Mouse (Mus musculus) MEL (cell line): Measurements from ENCODE around the gene Zfp513. TPM values are rescaled to one million over a fixed set of nuclear protein-coding genes. Genes with fewer than 3 reads are reported as not detected.

Experiments
- DNase-seq: peaks from one replicate; pipeline ENCODE4 v3.0.0; 2011; ENCODE audit warnings: low read depth, low spot score
- H3K27ac ChIP-seq: 2 replicates; pipeline ENCODE4 v1.5.1; 2012; ENCODE audit warnings: low read depth, mild to moderate bottlenecking, control low read depth, low read length, moderate library complexity; ENCODE audit not compliant: control insufficient read depth
- H3K27me3 ChIP-seq, 2 experiments: fragments of 150-350 bp in 1 of 2; sonication (generic) in 1 of 2; 2 replicates each; pipeline ENCODE4 v1.6.1; 2012; ENCODE audit warnings: low read length in 2 of 2, mild to moderate bottlenecking in 2 of 2, improper control_type of control experiment in 1 of 2, moderate library complexity in 1 of 2; ENCODE audit not compliant: insufficient read depth in 2 of 2, control insufficient read depth in 1 of 2
- H3K36me3 ChIP-seq, 2 experiments: 2 replicates each; pipeline ENCODE4 v1.6.1; 2012 to 2014; ENCODE audit warnings: low read length in 2 of 2, improper control_type of control experiment in 1 of 2, inconsistent platforms in 1 of 2, mild to moderate bottlenecking in 1 of 2; ENCODE audit not compliant: insufficient read depth in 2 of 2, control insufficient read depth in 1 of 2
- H3K4me1 ChIP-seq, 2 experiments: fragments of 150-350 bp in 1 of 2; sonication (generic) in 1 of 2; 2 replicates each; pipeline ENCODE4 v1.6.1; 2012; ENCODE audit warnings: low read length in 2 of 2, improper control_type of control experiment in 1 of 2, mild to moderate bottlenecking in 1 of 2; ENCODE audit not compliant: insufficient read depth in 2 of 2, control insufficient read depth in 1 of 2
- H3K4me3 ChIP-seq, 2 experiments: fragments of 150-350 bp in 1 of 2; sonication (generic) in 1 of 2; 2 replicates each; pipeline ENCODE4 v1.5.1; 2012; ENCODE audit warnings: low read depth in 2 of 2, low read length in 2 of 2, mild to moderate bottlenecking in 2 of 2, moderate library complexity in 2 of 2, control low read depth in 1 of 2, improper control_type of control experiment in 1 of 2; ENCODE audit not compliant: control insufficient read depth in 1 of 2, insufficient read depth in 1 of 2
- H3K79me2 ChIP-seq: 2 replicates; pipeline ENCODE4 v1.6.1; 2012; ENCODE audit warnings: mild to moderate bottlenecking, low read length, moderate library complexity; ENCODE audit not compliant: control insufficient read depth, poor library complexity, insufficient read depth
- H3K9ac ChIP-seq: 2 replicates; pipeline ENCODE4 v1.6.1; 2012; ENCODE audit warnings: low read depth, mild to moderate bottlenecking, control low read depth, low read length, moderate library complexity; ENCODE audit not compliant: control insufficient read depth, poor library complexity, severe bottlenecking
- H3K9me3 ChIP-seq: fragments of 150-350 bp; sonication (generic); replicated peaks from 2 replicates; pipeline ENCODE4 v1.6.1; 2012; ENCODE audit warnings: mild to moderate bottlenecking, low read length, improper control_type of control experiment, moderate library complexity; ENCODE audit not compliant: insufficient read depth
- CHD2 ChIP-seq: IDR thresholded peaks from 2 replicates; pipeline ENCODE4 v1.6.1; 2011; ENCODE audit warnings: low read length, improper control_type of control experiment
- CTCF ChIP-seq, 3 experiments: IDR thresholded peaks in 2 of 3; conservative IDR thresholded peaks in 1 of 3; 2 replicates each; pipeline ENCODE4 v1.5.1; 2011 to 2012; ENCODE audit warnings: low read length in 3 of 3, low read depth in 2 of 3, mild to moderate bottlenecking in 2 of 3, improper control_type of control experiment in 1 of 3, inconsistent platforms in 1 of 3, mixed read lengths in 1 of 3, moderate library complexity in 1 of 3; ENCODE audit not compliant: control insufficient read depth in 1 of 3, insufficient read depth in 1 of 3, poor library complexity in 1 of 3, severe bottlenecking in 1 of 3
- E2F4 ChIP-seq: IDR thresholded peaks from 2 replicates; pipeline ENCODE4 v1.6.1; 2011; ENCODE audit warnings: low read depth, low read length, improper control_type of control experiment, borderline replicate concordance
- GABPA ChIP-seq: IDR thresholded peaks from 2 replicates; pipeline ENCODE4 v1.6.1; 2012; ENCODE audit warnings: low read depth, mild to moderate bottlenecking, inconsistent platforms, low read length, improper control_type of control experiment, moderate library complexity
- GATA1 ChIP-seq: IDR thresholded peaks from 2 replicates; pipeline ENCODE4 v1.6.1; 2011; ENCODE audit warnings: low read depth, low read length, improper control_type of control experiment
- MAX ChIP-seq: IDR thresholded peaks from 2 replicates; pipeline ENCODE4 v1.6.1; 2011; ENCODE audit warnings: low read length, improper control_type of control experiment
- MAZ ChIP-seq: IDR thresholded peaks from 2 replicates; pipeline ENCODE4 v1.6.1; 2012; ENCODE audit warnings: low read depth, mild to moderate bottlenecking, inconsistent platforms, low read length, improper control_type of control experiment
- MXI1 ChIP-seq: IDR thresholded peaks from 2 replicates; pipeline ENCODE4 v1.6.1; 2011; ENCODE audit warnings: mild to moderate bottlenecking, low read depth, low read length, improper control_type of control experiment
- MYC ChIP-seq: IDR thresholded peaks from 2 replicates; pipeline ENCODE4 v1.6.1; 2011; ENCODE audit warnings: low read depth, mild to moderate bottlenecking, low read length, improper control_type of control experiment, moderate library complexity
- NRF1 ChIP-seq: IDR thresholded peaks from 2 replicates; pipeline ENCODE4 v1.6.1; 2014; ENCODE audit warnings: low read depth, mild to moderate bottlenecking, inconsistent platforms, low read length, improper control_type of control experiment, moderate library complexity; ENCODE audit not compliant: poor library complexity, insufficient read depth, severe bottlenecking
- POLR2A ChIP-seq, 2 experiments: IDR thresholded peaks; 2 replicates each; pipeline ENCODE4 v1.6.1; 2011 to 2012; ENCODE audit warnings: low read length in 2 of 2, mild to moderate bottlenecking in 2 of 2, control low read depth in 1 of 2, improper control_type of control experiment in 1 of 2, low read depth in 1 of 2, moderate library complexity in 1 of 2; ENCODE audit not compliant: control insufficient read depth in 1 of 2, insufficient read depth in 1 of 2, poor library complexity in 1 of 2
- POLR2AphosphoS5 ChIP-seq: IDR thresholded peaks from 2 replicates; pipeline ENCODE4 v1.6.1; 2012; ENCODE audit warnings: low read depth, borderline replicate concordance, mild to moderate bottlenecking, inconsistent platforms, low read length, moderate library complexity, mixed read lengths
- RAD21 ChIP-seq: IDR thresholded peaks from 2 replicates; pipeline ENCODE4 v1.6.1; 2011; ENCODE audit warnings: mild to moderate bottlenecking, low read depth, low read length, improper control_type of control experiment
- RCOR1 ChIP-seq: IDR thresholded peaks from 2 replicates; pipeline ENCODE4 v1.6.1; 2012; ENCODE audit warnings: low read depth, mild to moderate bottlenecking, inconsistent platforms, low read length, improper control_type of control experiment
- SMC3 ChIP-seq: IDR thresholded peaks from 2 replicates; pipeline ENCODE4 v1.6.1; 2011; ENCODE audit warnings: low read depth, low read length, improper control_type of control experiment
- TAL1 ChIP-seq: IDR thresholded peaks from 2 replicates; pipeline ENCODE4 v1.6.1; 2012; ENCODE audit warnings: mild to moderate bottlenecking, inconsistent platforms, low read length, moderate library complexity, mixed read lengths
- TBP ChIP-seq: IDR thresholded peaks from 2 replicates; pipeline ENCODE4 v1.8.0; 2011; ENCODE audit warnings: low read depth, low read length, improper control_type of control experiment
- UBTF ChIP-seq: IDR thresholded peaks from 2 replicates; pipeline ENCODE4 v1.6.1; 2012; ENCODE audit warnings: low read depth, mild to moderate bottlenecking, inconsistent platforms, low read length, improper control_type of control experiment, moderate library complexity, borderline replicate concordance; ENCODE audit not compliant: insufficient read depth
- USF2 ChIP-seq, 2 experiments: IDR thresholded peaks; 2 replicates each; pipeline ENCODE4 v1.6.1; 2011 to 2012; ENCODE audit warnings: improper control_type of control experiment in 2 of 2, low read length in 2 of 2, borderline replicate concordance in 1 of 2, inconsistent platforms in 1 of 2, low read depth in 1 of 2, mild to moderate bottlenecking in 1 of 2; ENCODE audit not compliant: insufficient read depth in 1 of 2
- ZC3H11A ChIP-seq: IDR thresholded peaks from 2 replicates; pipeline ENCODE4 v1.6.1; 2012; ENCODE audit warnings: low read depth, mild to moderate bottlenecking, inconsistent platforms, low read length, improper control_type of control experiment
- ZMIZ1 ChIP-seq: IDR thresholded peaks from 2 replicates; pipeline ENCODE4 v1.6.1; 2012; ENCODE audit warnings: low read depth, mild to moderate bottlenecking, inconsistent platforms, low read length, improper control_type of control experiment, moderate library complexity
- polyA plus RNA-seq, 2 experiments: library from polyadenylated mRNA; stranded (reverse) in 1 of 2; unstranded in 1 of 2; fragments of >175 nt in 1 of 2; fragments of >200 nt in 1 of 2; gene quantifications; 2 replicates each; pipeline versions ENCODE4 v1.2.1 to v1.2.4; 2012; ENCODE audit warnings: low replicate concordance in 2 of 2, low read depth in 1 of 2; ENCODE audit not compliant: insufficient read length in 2 of 2, insufficient read depth in 1 of 2, missing spikeins in 1 of 2
- total RNA-seq: library from RNA; depleted of rRNA; stranded (reverse); fragments of 300-350 nt; gene quantifications from 2 replicates; pipeline ENCODE4 v1.2.3, GENCODE M21; 2012

Gene Zfp513
- total and polyA plus RNA-seq, 3 experiments, result 7.0 to 15.2 TPM; not detected in 1

- TF ChIP-seq POLR2AphosphoS5, result peak; percentile 23; the same call in 1 of the 2 replicates
- TF ChIP-seq ZC3H11A, result no peak
- TF ChIP-seq MAZ, result peak; percentile 77
- TF ChIP-seq CHD2, result peak; percentile 94
- TF ChIP-seq TBP, result peak; percentile 76
- TF ChIP-seq MYC, result peak; percentile 89; the same call in 1 of the 2 replicates
- no peak for TF ChIP-seq SMC3
- TF ChIP-seq TAL1, result no peak
- TF ChIP-seq E2F4, result peak; percentile 80
Observed at GRCm38 (mm10) chr5:31220448-31221303, 18.6 kb upstream of the Zfp513 start, which contains the start of gene Ppm1g (continued).

GRCm38 (mm10) chr5:31219911-31220447 is 17.9 kb upstream of the Zfp513 start:
- Histone ChIP-seq H3K36me3 (peaks cover 17 to 38% of the 10 kb centered on the region in 2 experiments), H3K4me1 (peaks cover 13 to 15% of the 10 kb centered on the region in 2 experiments), H3K27ac (peak overlapping the region; percentile 84), H3K27me3 (no peaks in the 10 kb centered on the region), H3K79me2 (peaks cover 52% of the 10 kb centered on the region), H3K4me3 (peak overlapping the region; percentile 74), H3K9me3 (no peaks in the 10 kb centered on the region), H3K9ac (peak overlapping the region; percentile 95)
- TF ChIP-seq GABPA (0 out of 2 replicates have a peak, but pooled peaks have one; percentile 30), POLR2A (IDR thresholded peaks at IDR 0.05; ENCODE audit: control insufficient read depth in 1 of 2, insufficient read depth in 1 of 2, low read depth in 1 of 2, low read length in 2 of 2, poor library complexity in 1 of 2) (peak in 1 of 2 experiments; percentile 41; a peak in 2 of 4 replicates), ZMIZ1 (no peak), MAX (no peak), TBP (peak; percentile 49; the same call in 1 of the 2 replicates), UBTF (peak; percentile 82; the same call in 1 of the 2 replicates), NRF1 (no peak), RAD21 (no peak), RCOR1 (no peak), GATA1 (no peak), MXI1 (no peak; the same call in 1 of the 2 replicates), CTCF (IDR thresholded peaks at IDR 0.05 in 2 of 3, conservative IDR thresholded peaks at IDR 0.05 in 1 of 3; ENCODE audit: control insufficient read depth in 1 of 3, insufficient read depth in 1 of 3, low read depth in 2 of 3, low read length in 3 of 3, poor library complexity in 1 of 3, severe bottlenecking in 1 of 3) (0 out of 6 replicates have a peak, but pooled peaks of 1 of the 3 experiments have one; percentile 0), USF2 (IDR thresholded peaks at IDR 0.05; ENCODE audit: borderline replicate concordance in 1 of 2, insufficient read depth in 1 of 2, low read depth in 1 of 2, low read length in 2 of 2) (no peak)
- DNase-seq, result peak; percentile 82
